Mouse (Mus musculus) cortical plate, adult 2 months (tissue): Measurements from ENCODE around the gene Ccser1. TPM values are rescaled to one million over a fixed set of nuclear protein-coding genes. Genes with fewer than 3 reads are reported as not detected.
A peak's percentile ranks its signal among the peaks of the same experiment; 100 is the strongest.

Experiments used
- H3K27ac ChIP-seq: fragments of 200-500 bp; 2 replicates; pipeline ENCODE4 v1.5.1; 2012; ENCODE audit warnings: low read length, control low read depth, inconsistent platforms; ENCODE audit not compliant: insufficient read depth
- H3K4me1 ChIP-seq: fragments of 200-500 bp; 2 replicates; pipeline ENCODE4 v1.6.1; 2011; ENCODE audit warnings: low read length; ENCODE audit not compliant: control insufficient read depth, insufficient read depth
- H3K4me3 ChIP-seq: fragments of 200-500 bp; 2 replicates; pipeline ENCODE4 v1.5.1; 2011; ENCODE audit warnings: mild to moderate bottlenecking, low read length, control low read depth; ENCODE audit not compliant: insufficient read depth
- CTCF ChIP-seq: fragments of 200-500 bp; IDR thresholded peaks from 2 replicates; pipeline ENCODE4 v1.5.1; 2011; ENCODE audit warnings: mild to moderate bottlenecking, control low read depth, low read length; ENCODE audit not compliant: insufficient read depth; ENCODE audit errors: extremely low read depth
- POLR2A ChIP-seq: fragments of 200-500 bp; IDR thresholded peaks from 2 replicates; pipeline ENCODE4 v1.6.1; 2011; ENCODE audit warnings: mild to moderate bottlenecking, low read length, control low read depth; ENCODE audit not compliant: insufficient read depth; ENCODE audit errors: extremely low read depth
- polyA plus RNA-seq: library from polyadenylated mRNA; depleted of rRNA; stranded (reverse); fragments of >200 nt; gene quantifications from 2 replicates; pipeline ENCODE4 v1.2.3, GENCODE M21; 2012

Gene Ccser1
- polyA plus RNA-seq, 1 experiment = 11.7 TPM

DNA sequence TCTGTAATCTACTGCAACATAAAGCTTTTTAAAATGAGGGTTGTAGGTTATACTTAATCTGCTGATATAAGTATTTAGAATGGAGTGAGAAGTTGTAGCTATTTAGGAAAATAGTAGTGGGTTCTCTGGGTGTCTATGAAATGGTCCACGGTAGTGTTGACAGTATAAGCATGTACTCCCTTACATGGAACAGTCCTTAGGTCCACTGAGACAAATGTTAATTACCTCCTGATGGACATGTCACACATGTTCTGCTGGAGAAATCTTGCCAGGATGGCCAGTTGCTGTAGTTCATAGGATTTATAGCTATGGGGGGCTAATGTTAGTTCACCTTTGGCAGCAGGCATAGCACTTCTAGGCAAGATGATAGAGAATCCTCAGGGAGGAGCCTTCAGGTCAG lies 625.4 kb downstream of the Ccser1 start:
- no peak overlapping the region for H3K27ac ChIP-seq
- no peaks in the 10 kb centered on the region for H3K4me1 ChIP-seq
- no peak overlapping the region for H3K4me3 ChIP-seq
- no peak for TF ChIP-seq POLR2A
- TF ChIP-seq CTCF = no peak

DNA sequence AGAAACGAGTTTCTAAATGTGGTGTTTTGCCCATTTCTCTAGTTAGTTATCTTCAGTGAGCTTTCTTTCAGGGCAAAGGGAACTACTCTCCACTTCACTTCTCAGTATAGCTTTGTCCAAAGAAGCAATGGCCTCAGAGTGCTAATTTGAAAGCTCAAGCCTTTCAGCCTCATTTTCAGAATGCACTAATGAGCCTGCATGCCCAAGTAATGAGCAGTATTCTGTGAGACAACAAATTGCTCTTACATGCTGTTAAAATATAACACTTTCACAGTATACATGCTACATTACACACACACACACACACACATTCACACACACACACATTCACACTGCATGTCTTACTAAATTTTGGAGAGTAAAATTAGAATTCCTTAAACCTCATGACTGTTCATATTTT lies 637.6 kb downstream of the Ccser1 start:
- H3K4me1 ChIP-seq = no peaks in the 10 kb centered on the region
- no peak overlapping the region for H3K4me3 ChIP-seq
- H3K27ac ChIP-seq = no peak overlapping the region
- no peak for TF ChIP-seq CTCF
- no peak for TF ChIP-seq POLR2A

DNA sequence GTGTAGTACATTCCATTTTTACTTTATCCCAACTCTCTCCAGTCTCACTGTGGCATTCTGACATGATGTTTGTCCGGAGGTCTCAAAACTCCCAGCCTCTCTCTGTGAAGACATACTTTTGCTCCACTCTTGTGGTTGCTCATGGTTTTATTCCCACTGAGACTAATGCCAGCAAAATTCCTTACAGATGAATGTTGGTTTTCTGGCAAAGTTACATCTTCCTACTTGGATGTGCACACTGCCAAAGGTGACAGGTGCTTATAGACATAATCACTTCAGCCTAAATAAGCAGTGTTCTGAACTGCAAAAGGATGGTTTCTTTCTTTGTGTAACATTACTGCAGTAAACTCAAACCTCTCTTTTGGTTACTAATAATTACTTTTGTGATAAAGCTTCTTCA lies 696.2 kb downstream of the Ccser1 start:
- TF ChIP-seq POLR2A (no peak), CTCF (no peak)
- Histone ChIP-seq H3K4me1 (no peaks in the 10 kb centered on the region), H3K27ac (no peak overlapping the region), H3K4me3 (no peak overlapping the region)

DNA sequence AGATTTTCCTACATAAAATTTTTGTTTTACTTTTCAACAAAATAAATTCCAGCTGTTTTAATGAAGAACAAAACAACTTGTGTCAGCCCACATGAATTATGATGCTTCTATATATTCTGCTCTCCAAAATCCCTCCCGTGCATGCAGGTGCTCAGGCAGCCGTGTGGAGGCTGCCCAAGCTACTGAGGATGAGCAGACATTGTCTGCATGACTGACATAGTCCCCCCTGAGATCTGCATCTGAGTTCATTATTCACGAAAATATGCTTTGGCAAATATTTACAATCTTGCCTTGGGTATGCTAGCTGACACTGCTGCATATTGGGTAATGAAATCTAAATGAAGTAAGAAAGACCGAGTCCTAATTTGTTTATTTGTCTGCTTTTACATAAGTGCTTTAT lies 718.1 kb downstream of the Ccser1 start:
- Histone ChIP-seq H3K27ac (no peak overlapping the region), H3K4me1 (no peaks in the 10 kb centered on the region), H3K4me3 (no peak overlapping the region)
- TF ChIP-seq POLR2A (no peak), CTCF (no peak)

DNA sequence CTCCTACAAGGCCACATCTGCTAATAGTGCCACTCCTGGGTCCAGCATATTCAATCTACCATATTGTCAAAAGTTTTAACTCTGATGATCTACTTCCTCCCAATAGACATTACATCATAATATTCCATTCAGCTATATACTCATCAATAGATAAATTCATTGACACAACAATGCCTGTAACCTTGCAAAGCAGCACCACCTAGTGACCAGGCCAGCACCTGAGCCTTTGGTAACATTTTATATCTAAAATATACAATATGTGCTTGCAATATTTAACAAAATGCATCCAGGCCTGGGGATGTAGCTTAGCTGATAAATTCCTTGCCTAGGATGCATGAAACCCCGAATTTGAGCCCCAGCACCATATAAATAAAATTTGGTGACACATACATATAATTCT lies 722.6 kb downstream of the Ccser1 start:
- TF ChIP-seq CTCF (peak; percentile 66), POLR2A (no peak)
- Histone ChIP-seq H3K27ac (no peak overlapping the region), H3K4me1 (no peaks in the 10 kb centered on the region), H3K4me3 (no peak overlapping the region)

DNA sequence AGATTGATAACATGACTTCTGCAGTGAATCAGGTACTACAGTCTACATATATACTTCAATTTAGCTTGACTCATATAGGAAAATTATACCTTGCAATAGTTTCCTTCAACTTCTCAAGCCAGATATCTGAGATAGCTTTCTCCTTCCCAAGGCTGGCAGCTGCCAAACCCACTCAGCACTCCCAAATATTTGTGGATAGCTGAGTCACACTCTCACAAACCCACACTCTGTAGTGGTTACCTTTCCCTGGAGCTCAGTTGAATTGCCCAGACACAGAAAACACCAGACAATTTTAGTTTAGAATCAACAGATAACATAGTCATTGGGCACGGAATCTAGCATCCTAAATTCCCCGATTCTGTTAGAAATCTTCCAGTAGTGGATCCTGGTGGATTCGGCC lies 732.8 kb downstream of the Ccser1 start:
- Histone ChIP-seq H3K4me1 (no peaks in the 10 kb centered on the region; the same call in 1 of the 2 replicates), H3K4me3 (no peak overlapping the region), H3K27ac (no peak overlapping the region)
- TF ChIP-seq POLR2A (no peak), CTCF (no peak)

DNA sequence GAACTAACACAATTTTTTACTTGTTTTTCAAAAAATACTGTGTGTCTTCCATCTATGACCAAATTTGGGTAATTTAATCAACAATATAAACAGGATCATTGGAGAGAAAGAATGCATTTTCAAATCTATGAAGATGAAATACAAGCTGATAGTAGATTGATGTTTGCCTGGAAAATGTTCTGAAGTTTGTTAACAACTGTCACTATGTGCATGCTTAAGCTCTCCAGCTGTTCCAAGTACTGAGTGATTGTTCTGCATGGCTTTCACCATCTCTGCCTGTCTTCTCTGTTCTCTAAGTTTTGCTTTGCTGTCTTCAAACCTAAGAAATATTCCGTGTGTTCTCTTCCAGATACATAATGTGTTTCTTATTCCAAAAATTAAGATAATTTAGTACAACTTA lies 751.5 kb downstream of the Ccser1 start:
- TF ChIP-seq POLR2A (no peak), CTCF (no peak)
- H3K4me3 ChIP-seq = no peak overlapping the region
- no peaks in the 10 kb centered on the region for H3K4me1 ChIP-seq
- no peak overlapping the region for H3K27ac ChIP-seq

DNA sequence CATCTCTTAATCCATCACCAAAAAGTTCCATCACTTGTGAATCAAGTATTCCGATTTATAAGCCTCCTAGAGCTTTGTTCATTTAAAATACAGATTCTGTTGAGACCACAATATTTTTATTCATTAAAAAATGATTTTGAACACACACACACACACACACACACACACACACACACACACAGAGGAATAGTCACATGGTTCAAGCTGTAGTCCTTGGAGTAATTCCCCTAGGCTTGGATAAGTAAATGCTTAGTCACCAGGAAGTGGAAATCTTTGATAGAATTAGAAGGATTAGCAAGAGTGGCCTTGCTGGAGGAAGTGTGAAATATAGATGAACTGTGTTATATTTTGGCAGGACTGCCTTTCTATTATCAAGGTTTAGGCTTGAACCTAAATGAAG lies 756.5 kb downstream of the Ccser1 start:
- H3K4me1 ChIP-seq = no peaks in the 10 kb centered on the region
- TF ChIP-seq CTCF (no peak), POLR2A (no peak)
- no peak overlapping the region for H3K27ac ChIP-seq

DNA sequence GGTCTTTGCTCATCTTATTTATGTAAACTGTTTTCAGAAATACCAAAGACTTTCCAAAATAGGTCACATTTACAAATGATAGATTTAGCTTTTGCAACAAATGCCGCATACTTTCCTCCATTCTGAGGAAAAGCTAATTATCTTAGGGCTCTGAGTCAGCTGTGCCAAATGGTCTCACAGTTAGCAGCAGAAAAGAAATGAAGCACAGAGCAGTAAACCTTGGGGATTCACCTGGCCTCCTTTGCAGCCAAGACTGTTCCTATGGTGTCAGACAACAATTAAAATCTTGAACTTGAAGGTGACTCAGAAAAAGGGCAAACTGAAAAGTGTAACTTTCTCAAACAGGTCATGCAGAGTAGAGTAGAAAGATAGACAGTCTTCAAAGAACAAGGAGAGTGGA lies 759.1 kb downstream of the Ccser1 start:
- H3K4me3 ChIP-seq = no peak overlapping the region
- no peak for TF ChIP-seq CTCF
- TF ChIP-seq POLR2A = no peak

More for the DNA sequence above, 756.5 kb downstream of the Ccser1 start:
- no peak overlapping the region for H3K4me3 ChIP-seq

DNA sequence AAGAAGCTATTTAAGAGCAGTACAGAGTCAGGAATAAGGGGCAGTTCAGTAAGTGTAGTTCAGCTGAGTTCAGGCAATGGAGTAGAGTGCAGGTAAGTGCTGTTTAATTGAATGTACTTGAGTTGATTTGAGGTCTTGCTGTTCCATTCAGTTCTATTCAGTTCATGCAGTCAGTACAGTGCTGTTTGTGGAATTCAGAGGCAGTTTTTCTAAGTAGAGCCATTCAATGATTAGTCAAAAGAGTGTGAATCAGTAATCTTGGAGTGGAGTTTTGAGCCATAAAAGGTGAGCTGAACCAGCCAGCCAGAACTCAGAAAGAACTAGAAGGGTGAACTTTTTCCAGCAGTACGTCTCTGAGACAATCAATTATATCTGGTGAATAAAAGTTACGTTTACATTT lies 773.6 kb downstream of the Ccser1 start:
- Histone ChIP-seq H3K27ac (no peak overlapping the region), H3K4me3 (no peak overlapping the region), H3K4me1 (no peaks in the 10 kb centered on the region)
- TF ChIP-seq CTCF (no peak), POLR2A (no peak)

More for the DNA sequence above, 759.1 kb downstream of the Ccser1 start:
- Histone ChIP-seq H3K27ac (no peak overlapping the region), H3K4me1 (no peaks in the 10 kb centered on the region)
